Mouse (Mus musculus): ENCODE measurements around the gene Capza2. TPM values are rescaled to one million over a fixed set of nuclear protein-coding genes. Genes with fewer than 3 reads are reported as not detected.
"Not testable (repeated sequence)": the region's sequence is repeated elsewhere in the genome, so short reads cannot be mapped to it uniquely, and the experiment has no call there.

Capza2 gene
- polyA plus RNA-seq, 1 experiment from 2014 or later = 191 TPM

- ATAC-seq (ENCODE audit: insufficient number of reproducible peaks, insufficient read depth, low FRiP score, low TSS enrichment, low read depth) = no peak
- Histone ChIP-seq H3K27me3 (no peaks in the 10 kb centered on the region), H3K9me3 (no peaks in the 10 kb centered on the region), H3K4me3 (no peak overlapping the region), H3K36me3 (no peaks in the 10 kb centered on the region), H3K27ac (no peak overlapping the region), H3K4me2 (no peak overlapping the region), H3K9ac (no peak overlapping the region), H3K4me1 (no peaks in the 10 kb centered on the region)
- 98% methylated on average over 8 of the region's 8 CpGs for WGBS
Measured at GRCm38 (mm10) chr6:17681810-17682209, 45.8 kb downstream of the Capza2 start.

GRCm38 (mm10) chr6:17688676-17689075 lies 52.6 kb downstream of the Capza2 start:
- no peak overlapping the region for H3K4me3 ChIP-seq
- 67% methylated on average over 5 of the region's 5 CpGs for WGBS
- H3K9ac ChIP-seq = no peak overlapping the region
- H3K36me3 ChIP-seq = no peaks in the 10 kb centered on the region
- no peaks in the 10 kb centered on the region for H3K4me1 ChIP-seq
- no peak overlapping the region for H3K27ac ChIP-seq
- H3K9me3 ChIP-seq = no peaks in the 10 kb centered on the region
- H3K27me3 ChIP-seq = no peaks in the 10 kb centered on the region
- no peak overlapping the region for H3K4me2 ChIP-seq
- no peak for ATAC-seq (ENCODE audit: insufficient number of reproducible peaks, insufficient read depth, low FRiP score, low TSS enrichment, low read depth)

- Histone ChIP-seq H3K9me3 (no peaks in the 10 kb centered on the region), H3K9ac (peak within 1 kb of the TSS; percentile 94), H3K4me2 (peak within 1 kb of the TSS; percentile 76), H3K27me3 (no peaks in the 10 kb centered on the region), H3K27ac (peak within 1 kb of the TSS; percentile 96), H3K36me3 (peaks cover 5% of the 10 kb centered on the region; the same call in 1 of the 2 replicates), H3K4me3 (peak within 1 kb of the TSS; percentile 77), H3K4me1 (peaks cover 11% of the 10 kb centered on the region; the same call in 1 of the 2 replicates)
- no peak for ATAC-seq (ENCODE audit: insufficient number of reproducible peaks, insufficient read depth, low FRiP score, low TSS enrichment, low read depth)
- WGBS = 59% methylated on average over 7 of the region's 7 CpGs
Measured at GRCm38 (mm10) chr6:17692647-17693046, 56.6 kb downstream of the Capza2 start, which contains the start of gene St7. TSS of gene St7 (plus strand) at chr6:17692933.

- Histone ChIP-seq H3K9ac (peak overlapping the region; percentile 94), H3K4me2 (peak overlapping the region; percentile 76), H3K4me1 (peaks cover 11% of the 10 kb centered on the region; the same call in 1 of the 2 replicates), H3K4me3 (peak overlapping the region; percentile 77), H3K9me3 (no peaks in the 10 kb centered on the region), H3K36me3 (peaks cover 5% of the 10 kb centered on the region; the same call in 1 of the 2 replicates), H3K27ac (peak overlapping the region; percentile 96), H3K27me3 (no peaks in the 10 kb centered on the region)
- peak; percentile 79 for ATAC-seq (ENCODE audit: insufficient number of reproducible peaks, insufficient read depth, low FRiP score, low TSS enrichment, low read depth)
- WGBS = 1% methylated on average over 93 of the region's 97 CpGs
Measured at GRCm38 (mm10) chr6:17693726-17694549, 57.9 kb downstream of the Capza2 start.

DNA sequence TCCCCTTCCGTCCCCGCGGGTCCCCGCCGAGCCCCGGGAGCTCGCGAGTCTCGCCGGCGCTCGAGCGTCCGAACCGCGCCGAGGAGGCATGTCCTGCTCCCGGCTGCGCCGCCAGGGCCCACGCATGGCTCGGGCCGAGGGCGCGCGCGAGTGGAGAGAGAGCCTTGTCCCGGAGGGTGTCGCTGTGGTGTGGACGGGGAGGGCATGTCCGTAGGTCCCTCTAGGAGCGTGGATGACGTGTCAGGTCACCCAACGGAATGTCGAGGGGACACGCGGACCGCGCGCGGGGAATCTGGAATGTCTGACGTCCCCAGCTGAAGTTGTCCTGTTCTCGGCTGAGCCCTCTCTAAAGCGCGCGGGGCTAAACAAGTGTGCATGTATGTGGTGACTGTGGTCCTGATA lies 58.5 kb downstream of the Capza2 start:
- peak; percentile 75 for ATAC-seq (ENCODE audit: insufficient number of reproducible peaks, insufficient read depth, low FRiP score, low TSS enrichment, low read depth)
- Histone ChIP-seq H3K9me3 (no peaks in the 10 kb centered on the region), H3K27ac (peak overlapping the region; percentile 96), H3K4me2 (peak overlapping the region; percentile 76), H3K9ac (peak overlapping the region; percentile 94), H3K4me1 (peaks cover 11% of the 10 kb centered on the region; the same call in 1 of the 2 replicates), H3K27me3 (no peaks in the 10 kb centered on the region), H3K4me3 (peak overlapping the region; percentile 77), H3K36me3 (peaks cover 5% of the 10 kb centered on the region; the same call in 1 of the 2 replicates)
- under 1% methylated on average over 46 of the region's 46 CpGs for WGBS

DNA sequence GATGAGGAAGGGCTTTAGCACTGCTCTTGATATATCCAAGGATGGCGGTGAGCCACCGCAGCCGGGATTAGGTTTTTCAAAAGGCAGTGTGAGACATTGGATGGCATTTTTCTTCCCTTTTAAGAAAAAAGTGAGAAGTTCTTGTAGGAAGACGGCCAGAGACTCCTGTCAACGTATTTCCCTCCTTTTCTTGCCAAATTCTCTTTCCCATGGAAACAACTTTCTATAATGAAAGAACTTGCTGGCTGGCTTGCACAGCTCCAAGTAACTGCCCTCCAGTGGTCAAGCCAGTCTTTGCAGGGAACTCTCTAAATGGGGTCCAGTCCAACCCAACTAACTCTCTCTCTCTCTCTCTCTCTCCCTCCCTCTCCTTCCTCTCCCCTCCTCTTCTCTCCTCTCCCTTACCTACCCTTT lies 60.3 kb downstream of the Capza2 start:
- H3K9me3 ChIP-seq = no peaks in the 10 kb centered on the region
- no peak overlapping the region for H3K27ac ChIP-seq
- H3K4me3 ChIP-seq = no peak overlapping the region
- WGBS = 56% methylated on average over 5 of the region's 5 CpGs
- no peak overlapping the region for H3K9ac ChIP-seq
- peaks cover 5% of the 10 kb centered on the region; the same call in 1 of the 2 replicates for H3K36me3 ChIP-seq
- peak overlapping the region; percentile 5; the same call in 1 of the 2 replicates for H3K4me2 ChIP-seq
- ATAC-seq (ENCODE audit: insufficient number of reproducible peaks, insufficient read depth, low FRiP score, low TSS enrichment, low read depth) = no peak
- H3K27me3 ChIP-seq = no peaks in the 10 kb centered on the region
- H3K4me1 ChIP-seq = peaks cover 19% of the 10 kb centered on the region; the same call in 1 of the 2 replicates

GRCm38 (mm10) chr6:17700936-17701612 lies 65.0 kb downstream of the Capza2 start:
- Histone ChIP-seq H3K36me3 (peaks cover 5% of the 10 kb centered on the region; the same call in 1 of the 2 replicates), H3K4me2 (no peak overlapping the region), H3K9me3 (no peaks in the 10 kb centered on the region), H3K27me3 (no peaks in the 10 kb centered on the region), H3K27ac (no peak overlapping the region), H3K4me1 (peaks cover 16% of the 10 kb centered on the region; the same call in 1 of the 2 replicates), H3K4me3 (no peak overlapping the region), H3K9ac (no peak overlapping the region)
- ATAC-seq (ENCODE audit: insufficient number of reproducible peaks, insufficient read depth, low FRiP score, low TSS enrichment, low read depth) = no peak
- WGBS = 47% methylated on average over 7 of the region's 7 CpGs

DNA sequence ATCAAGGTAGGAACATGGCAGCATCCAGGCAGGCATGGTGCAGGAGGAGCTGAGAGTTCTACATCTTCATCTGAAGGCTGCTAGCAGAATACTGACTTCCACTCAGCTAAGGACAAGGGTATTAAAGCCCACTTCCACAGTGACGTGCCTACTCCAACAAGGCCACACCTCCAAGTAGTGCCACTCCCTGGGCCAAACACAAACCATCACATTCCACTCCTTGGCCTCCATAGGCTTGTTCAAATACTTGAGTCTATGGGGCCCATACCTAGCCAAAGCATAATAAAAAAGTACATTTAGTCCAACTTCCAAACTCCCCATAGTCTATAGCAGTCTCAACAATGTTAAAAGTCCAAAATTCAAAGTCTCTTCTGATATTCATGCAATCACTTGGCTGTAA lies 68.0 kb downstream of the Capza2 start:
- not testable (repeated sequence) for H3K27ac ChIP-seq; H3K4me3 ChIP-seq; H3K27me3 ChIP-seq; ATAC-seq (ENCODE audit: insufficient number of reproducible peaks, insufficient read depth, low FRiP score, low TSS enrichment, low read depth); H3K4me2 ChIP-seq; H3K9ac ChIP-seq; H3K36me3 ChIP-seq; H3K4me1 ChIP-seq; H3K9me3 ChIP-seq
- 88% methylated on average over 1 of the region's 1 CpGs for WGBS

- Histone ChIP-seq H3K4me2 (no peak overlapping the region), H3K4me1 (peaks cover 4% of the 10 kb centered on the region; the same call in 1 of the 2 replicates), H3K36me3 (no peaks in the 10 kb centered on the region), H3K9me3 (no peaks in the 10 kb centered on the region), H3K4me3 (no peak overlapping the region), H3K27me3 (no peaks in the 10 kb centered on the region), H3K9ac (no peak overlapping the region), H3K27ac (no peak overlapping the region)
- WGBS = 84% methylated on average over 3 of the region's 3 CpGs
- ATAC-seq (ENCODE audit: insufficient number of reproducible peaks, insufficient read depth, low FRiP score, low TSS enrichment, low read depth) = no peak
Measured at GRCm38 (mm10) chr6:17705973-17706372, 69.9 kb downstream of the Capza2 start.

Data from embryonic facial prominence, embryonic 13.5 days (tissue).